Mouse (Mus musculus): ENCODE results near the gene Endog. TPM values are rescaled to one million over a fixed set of nuclear protein-coding genes. Genes with fewer than 3 reads are reported as not detected.
"Not testable (repeated sequence)": the region's sequence is repeated elsewhere in the genome, so short reads cannot be mapped to it uniquely, and the experiment has no call there.

Gene Endog
- 40.3 and 43.2 TPM in 2 replicates for polyA plus RNA-seq (2014; fragmentation: Nextera tagmentation; extraction: Ambion mirVana)

- peak within 1 kb of the TSS; percentile 80 for H3K9ac ChIP-seq (ENCODE audit: low read length)
- H3K4me3 ChIP-seq (ENCODE audit: control insufficient read depth in 1 of 2, insufficient read depth in 1 of 2, low read depth in 1 of 2, low read length in 2 of 2): peak within 1 kb of the TSS; percentile 58 to 62
- H3K27me3 ChIP-seq (ENCODE audit: control insufficient read depth, insufficient read depth, low read length): no peaks in the 10 kb centered on the region
- peak within 1 kb of the TSS; percentile 71 to 94 for H3K27ac ChIP-seq (replicated peaks in 1 of 2; ENCODE audit: control insufficient read depth in 1 of 2, insufficient read depth in 1 of 2, low read depth in 2 of 2, low read length in 2 of 2)
- peaks cover 40% of the 10 kb centered on the region for H3K36me3 ChIP-seq (ENCODE audit: control insufficient read depth, insufficient read depth, low read length)
- peak within 1 kb of the TSS; percentile 93 for H3K4me2 ChIP-seq (ENCODE audit: low read length)
- ATAC-seq (ENCODE audit: insufficient number of reproducible peaks, insufficient read depth, low FRiP score, low read depth): peak; percentile 91
- H3K4me1 ChIP-seq (ENCODE audit: control insufficient read depth in 2 of 2, insufficient read depth in 2 of 2, low read length in 2 of 2): peaks cover 5 to 7% of the 10 kb centered on the region in 2 experiments; a peak in 2 of 4 replicates
- H3K9me3 ChIP-seq (ENCODE audit: control insufficient read depth, low read length): peaks cover 6% of the 10 kb centered on the region
- WGBS: under 1% methylated on average over 68 of the region's 75 CpGs
These were observed at the start of gene Endog for GRCm38 (mm10) chr2:30171371-30171996. Endog (plus strand) TSS chr2:30171493.

DNA sequence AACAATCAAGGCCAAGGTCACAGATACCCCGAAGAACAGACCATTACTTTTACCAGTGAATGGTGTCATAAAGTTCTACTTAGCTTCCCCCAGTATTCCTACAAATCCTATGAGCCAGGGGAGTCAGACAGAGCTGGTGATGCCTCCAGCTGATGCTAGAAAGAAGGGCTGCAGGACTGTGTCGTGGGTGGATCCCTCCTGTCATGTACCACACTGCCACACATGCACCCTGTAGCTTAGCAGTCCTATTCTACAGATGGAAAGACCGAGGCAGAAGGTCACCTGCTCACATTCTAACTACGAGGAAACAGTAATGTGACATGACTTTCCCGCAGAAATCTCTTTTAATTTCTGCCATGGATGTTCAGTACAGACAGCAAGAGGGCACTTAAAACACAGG, 48.5 kb upstream of the Endog start:
- H3K36me3 ChIP-seq (ENCODE audit: control insufficient read depth, insufficient read depth, low read length): no peaks in the 10 kb centered on the region; the same call in 1 of the 2 replicates

DNA sequence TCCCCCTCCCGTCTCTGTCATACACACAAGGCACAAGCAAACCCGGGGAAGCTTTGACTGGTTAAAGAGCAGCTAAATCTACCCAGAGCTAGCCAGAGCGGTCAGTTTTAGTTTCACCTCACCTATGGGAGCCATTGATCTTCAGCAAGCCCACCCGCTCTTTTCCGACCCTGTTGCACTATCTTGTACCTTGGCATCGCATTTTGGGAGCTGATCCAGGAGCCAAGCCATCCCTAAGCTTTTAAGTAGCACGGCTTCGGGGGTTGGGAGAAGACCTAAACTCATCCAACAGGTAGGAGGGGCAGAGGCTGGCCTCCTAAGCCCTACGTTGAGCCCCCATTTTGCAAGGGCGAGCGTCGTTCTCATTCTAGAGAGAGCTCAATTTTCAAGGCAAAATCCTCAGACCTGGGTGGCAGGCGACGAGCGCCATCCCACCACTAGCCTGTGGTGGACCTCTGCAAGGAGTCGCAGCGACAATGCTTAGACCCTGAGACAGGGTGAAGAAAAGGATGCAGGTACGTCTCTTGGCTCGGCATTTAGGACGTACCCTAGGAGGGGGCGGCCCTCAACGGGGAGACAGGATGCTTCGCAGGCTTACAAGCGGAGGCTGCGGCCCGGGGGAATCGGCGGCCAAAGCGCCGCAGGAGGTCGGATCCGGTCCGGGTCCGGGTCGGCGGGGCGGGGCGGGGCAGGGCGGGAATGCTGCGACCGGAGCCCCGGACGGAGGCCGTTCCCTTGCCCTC, 47.4 kb upstream of the Endog start:
- peak; percentile 60; the same call in 1 of the 2 replicates for ATAC-seq (ENCODE audit: insufficient number of reproducible peaks, insufficient read depth, low FRiP score, low read depth)
- Histone ChIP-seq H3K36me3 (ENCODE audit: control insufficient read depth, insufficient read depth, low read length) (no peaks in the 10 kb centered on the region; the same call in 1 of the 2 replicates), H3K4me3 (ENCODE audit: control insufficient read depth in 1 of 2, insufficient read depth in 1 of 2, low read depth in 1 of 2, low read length in 2 of 2) (peak overlapping the region; percentile 77 to 86), H3K4me1 (ENCODE audit: control insufficient read depth in 2 of 2, insufficient read depth in 2 of 2, low read length in 2 of 2) (peaks cover 6 to 12% of the 10 kb centered on the region in 2 experiments; a peak in 3 of 4 replicates), H3K4me2 (ENCODE audit: low read length) (peak overlapping the region; percentile 90), H3K27me3 (ENCODE audit: control insufficient read depth, insufficient read depth, low read length) (no peaks in the 10 kb centered on the region), H3K9ac (ENCODE audit: low read length) (peak overlapping the region; percentile 94), H3K27ac (replicated peaks in 1 of 2; ENCODE audit: control insufficient read depth in 1 of 2, insufficient read depth in 1 of 2, low read depth in 2 of 2, low read length in 2 of 2) (peak overlapping the region; percentile 9 to 89; a peak in 3 of 4 replicates), H3K9me3 (ENCODE audit: control insufficient read depth, low read length) (no peaks in the 10 kb centered on the region)
- WGBS: 2% methylated on average over 44 of the region's 44 CpGs

More for the DNA sequence above, 48.5 kb upstream of the Endog start:
- H3K27ac ChIP-seq (replicated peaks in 1 of 2; ENCODE audit: control insufficient read depth in 1 of 2, insufficient read depth in 1 of 2, low read depth in 2 of 2, low read length in 2 of 2): no peak overlapping the region
- H3K4me3 ChIP-seq (ENCODE audit: control insufficient read depth in 1 of 2, insufficient read depth in 1 of 2, low read depth in 1 of 2, low read length in 2 of 2): no peak overlapping the region
- H3K4me2 ChIP-seq (ENCODE audit: low read length): no peak overlapping the region
- peaks cover 6 to 12% of the 10 kb centered on the region in 2 experiments; a peak in 3 of 4 replicates for H3K4me1 ChIP-seq (ENCODE audit: control insufficient read depth in 2 of 2, insufficient read depth in 2 of 2, low read length in 2 of 2)
- WGBS: 81% methylated on average over 5 of the region's 5 CpGs
- no peak for ATAC-seq (ENCODE audit: insufficient number of reproducible peaks, insufficient read depth, low FRiP score, low read depth)
- no peak overlapping the region for H3K9ac ChIP-seq (ENCODE audit: low read length)
- H3K27me3 ChIP-seq (ENCODE audit: control insufficient read depth, insufficient read depth, low read length): no peaks in the 10 kb centered on the region
- no peaks in the 10 kb centered on the region for H3K9me3 ChIP-seq (ENCODE audit: control insufficient read depth, low read length)

GRCm38 (mm10) chr2:30124472-30125274, 46.6 kb upstream of the Endog start, which contains the start of gene Zer1:
Zer1 (minus strand) TSS chr2:30124585.
- Histone ChIP-seq H3K4me1 (ENCODE audit: control insufficient read depth in 2 of 2, insufficient read depth in 2 of 2, low read length in 2 of 2) (peaks cover 6 to 12% of the 10 kb centered on the region in 2 experiments; a peak in 3 of 4 replicates), H3K4me3 (ENCODE audit: control insufficient read depth in 1 of 2, insufficient read depth in 1 of 2, low read depth in 1 of 2, low read length in 2 of 2) (peak within 1 kb of the TSS; percentile 77 to 86), H3K36me3 (ENCODE audit: control insufficient read depth, insufficient read depth, low read length) (no peaks in the 10 kb centered on the region; the same call in 1 of the 2 replicates)

GRCm38 (mm10) chr2:30128789-30129188, 42.5 kb upstream of the Endog start:
- no peaks in the 10 kb centered on the region for H3K36me3 ChIP-seq (ENCODE audit: control insufficient read depth, insufficient read depth, low read length)
- H3K27ac ChIP-seq (replicated peaks in 1 of 2; ENCODE audit: control insufficient read depth in 1 of 2, insufficient read depth in 1 of 2, low read depth in 2 of 2, low read length in 2 of 2): no peak overlapping the region
- no peak overlapping the region for H3K4me3 ChIP-seq (ENCODE audit: control insufficient read depth in 1 of 2, insufficient read depth in 1 of 2, low read depth in 1 of 2, low read length in 2 of 2)
- WGBS: 25% methylated on average over 2 of the region's 2 CpGs
- H3K9me3 ChIP-seq (ENCODE audit: control insufficient read depth, low read length): no peaks in the 10 kb centered on the region
- no peak overlapping the region for H3K9ac ChIP-seq (ENCODE audit: low read length)
- peaks cover 9 to 14% of the 10 kb centered on the region in 2 experiments for H3K4me1 ChIP-seq (ENCODE audit: control insufficient read depth in 2 of 2, insufficient read depth in 2 of 2, low read length in 2 of 2)
- no peak overlapping the region for H3K4me2 ChIP-seq (ENCODE audit: low read length)
- no peaks in the 10 kb centered on the region for H3K27me3 ChIP-seq (ENCODE audit: control insufficient read depth, insufficient read depth, low read length)
- no peak for ATAC-seq (ENCODE audit: insufficient number of reproducible peaks, insufficient read depth, low FRiP score, low read depth)

More at GRCm38 (mm10) chr2:30124472-30125274, 46.6 kb upstream of the Endog start, which contains the start of gene Zer1:
- H3K27me3 ChIP-seq (ENCODE audit: control insufficient read depth, insufficient read depth, low read length): no peaks in the 10 kb centered on the region
- peak within 1 kb of the TSS; percentile 90 for H3K4me2 ChIP-seq (ENCODE audit: low read length)
- peak; percentile 94 for ATAC-seq (ENCODE audit: insufficient number of reproducible peaks, insufficient read depth, low FRiP score, low read depth)
- H3K9me3 ChIP-seq (ENCODE audit: control insufficient read depth, low read length): no peaks in the 10 kb centered on the region
- H3K27ac ChIP-seq (replicated peaks in 1 of 2; ENCODE audit: control insufficient read depth in 1 of 2, insufficient read depth in 1 of 2, low read depth in 2 of 2, low read length in 2 of 2): peak within 1 kb of the TSS; percentile 88 to 89
- WGBS: 10% methylated on average over 31 of the region's 31 CpGs
- H3K9ac ChIP-seq (ENCODE audit: low read length): peak within 1 kb of the TSS; percentile 94

GRCm38 (mm10) chr2:30130156-30130555, 41.1 kb upstream of the Endog start:
- Histone ChIP-seq H3K9ac (ENCODE audit: low read length) (no peak overlapping the region), H3K4me3 (ENCODE audit: control insufficient read depth in 1 of 2, insufficient read depth in 1 of 2, low read depth in 1 of 2, low read length in 2 of 2) (no peak overlapping the region), H3K4me2 (ENCODE audit: low read length) (no peak overlapping the region), H3K9me3 (ENCODE audit: control insufficient read depth, low read length) (no peaks in the 10 kb centered on the region), H3K27me3 (ENCODE audit: control insufficient read depth, insufficient read depth, low read length) (no peaks in the 10 kb centered on the region), H3K4me1 (ENCODE audit: control insufficient read depth in 2 of 2, insufficient read depth in 2 of 2, low read length in 2 of 2) (peaks cover 6 to 19% of the 10 kb centered on the region in 2 experiments), H3K36me3 (ENCODE audit: control insufficient read depth, insufficient read depth, low read length) (peaks cover 2% of the 10 kb centered on the region; the same call in 1 of the 2 replicates), H3K27ac (replicated peaks in 1 of 2; ENCODE audit: control insufficient read depth in 1 of 2, insufficient read depth in 1 of 2, low read depth in 2 of 2, low read length in 2 of 2) (no peak overlapping the region)
- no peak for ATAC-seq (ENCODE audit: insufficient number of reproducible peaks, insufficient read depth, low FRiP score, low read depth)
- 86% methylated on average over 4 of the region's 4 CpGs for WGBS

DNA sequence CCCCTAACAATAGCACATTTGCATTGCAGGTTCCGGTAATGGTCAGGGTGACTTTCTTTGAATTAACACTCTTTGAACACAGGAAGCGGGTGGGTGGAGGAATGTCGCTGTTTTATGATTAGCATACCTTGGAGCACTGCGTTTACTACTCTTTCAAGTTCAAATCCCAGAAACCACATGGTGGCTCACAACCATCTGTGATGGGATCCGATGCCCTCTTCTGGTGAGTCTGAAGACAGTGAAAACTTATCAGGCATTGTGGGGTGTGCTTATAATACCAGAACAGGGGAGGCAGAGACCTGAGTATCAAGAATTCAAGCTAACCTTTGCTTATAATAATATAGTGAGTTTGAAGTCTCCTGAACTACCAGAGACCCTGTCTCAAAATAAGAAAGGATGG, 40.1 kb upstream of the Endog start:
- not testable (repeated sequence) for H3K9me3 ChIP-seq (ENCODE audit: control insufficient read depth, low read length); H3K9ac ChIP-seq (ENCODE audit: low read length); H3K4me3 ChIP-seq (ENCODE audit: control insufficient read depth in 1 of 2, insufficient read depth in 1 of 2, low read depth in 1 of 2, low read length in 2 of 2); H3K4me2 ChIP-seq (ENCODE audit: low read length); H3K27me3 ChIP-seq (ENCODE audit: control insufficient read depth, insufficient read depth, low read length); ATAC-seq (ENCODE audit: insufficient number of reproducible peaks, insufficient read depth, low FRiP score, low read depth); H3K27ac ChIP-seq (replicated peaks in 1 of 2; ENCODE audit: control insufficient read depth in 1 of 2, insufficient read depth in 1 of 2, low read depth in 2 of 2, low read length in 2 of 2)
- Histone ChIP-seq H3K4me1 (ENCODE audit: control insufficient read depth in 2 of 2, insufficient read depth in 2 of 2, low read length in 2 of 2) (peaks cover 7 to 23% of the 10 kb centered on the region in 2 experiments), H3K36me3 (ENCODE audit: control insufficient read depth, insufficient read depth, low read length) (peaks cover 13% of the 10 kb centered on the region)
- WGBS: 62% methylated on average over 5 of the region's 5 CpGs
